Mouse (Mus musculus) T-helper 2 cell (primary cell): Measurements from ENCODE around the gene Sgms1.

ENCODE experiments used
- in situ Hi-C: fragments of 300-600 bp; cut with MboI, MseI; formaldehyde crosslinking; loops from one replicate; pipeline ENCODE4 v1.15.1; 2025; ENCODE audit warnings: high pct_unique_total_duplicates

The Sgms1 gene

DNA sequence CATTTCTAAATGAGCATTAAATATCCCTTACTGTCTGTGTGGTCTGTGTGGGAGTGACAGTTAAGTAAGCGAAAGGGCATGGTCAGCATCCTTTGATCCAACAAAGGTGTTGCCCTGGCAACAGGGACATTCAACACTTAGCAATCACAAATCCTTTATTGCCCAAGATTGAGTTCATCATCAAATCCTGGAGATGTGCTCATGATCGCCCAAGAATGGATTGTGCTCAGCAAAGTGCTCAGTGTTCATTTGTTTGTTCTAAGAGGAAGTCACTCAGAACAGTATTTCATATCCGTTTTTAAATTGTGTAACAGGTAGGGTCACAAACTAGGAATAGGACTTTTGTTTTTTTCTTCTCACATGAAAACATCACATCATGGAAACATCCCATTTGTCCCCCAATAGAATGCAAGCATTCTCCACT lies 165.8 kb downstream of the Sgms1 start:
- in situ Hi-C loops: no loop called here

DNA sequence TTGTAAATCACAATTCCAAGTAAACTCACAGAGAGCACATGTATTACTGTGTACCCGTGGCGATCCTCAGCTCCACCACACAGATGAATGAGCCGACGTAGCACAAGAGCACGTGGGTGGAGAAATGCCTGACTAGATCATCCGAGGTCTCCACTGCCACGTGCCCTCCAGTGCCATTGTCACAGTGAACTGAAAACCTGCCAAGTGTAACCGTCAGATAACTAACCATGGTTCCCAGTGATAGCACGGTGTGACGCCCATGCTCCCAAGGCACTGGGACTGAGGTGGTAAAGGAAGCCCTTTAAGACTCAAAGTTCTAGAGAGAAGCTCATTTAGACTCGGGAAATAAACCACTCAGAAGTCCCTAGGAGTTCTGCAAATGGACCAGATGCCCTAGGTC lies 167.4 kb downstream of the Sgms1 start:
- in situ Hi-C loops: no loop called here

DNA sequence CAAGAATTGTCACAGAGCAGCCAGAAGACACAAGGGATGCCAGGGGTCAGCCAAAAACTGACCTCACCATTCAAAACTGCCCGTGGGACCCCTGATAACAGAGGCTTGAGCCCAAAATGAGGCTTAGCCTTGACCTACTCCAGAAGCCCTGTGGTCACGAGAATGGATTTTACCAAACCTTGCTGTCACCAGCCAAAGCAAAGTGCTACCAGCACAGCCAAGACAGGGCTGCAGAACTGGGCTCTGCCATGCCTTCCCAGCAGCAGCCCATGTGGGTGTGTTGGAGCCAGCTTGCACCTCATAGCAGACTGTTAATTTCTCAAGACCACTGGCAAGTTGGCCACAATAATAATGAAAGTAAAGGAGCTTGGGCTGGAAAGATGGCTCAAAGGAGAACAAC lies 168.5 kb downstream of the Sgms1 start:
- in situ Hi-C loops: no loop called here

DNA sequence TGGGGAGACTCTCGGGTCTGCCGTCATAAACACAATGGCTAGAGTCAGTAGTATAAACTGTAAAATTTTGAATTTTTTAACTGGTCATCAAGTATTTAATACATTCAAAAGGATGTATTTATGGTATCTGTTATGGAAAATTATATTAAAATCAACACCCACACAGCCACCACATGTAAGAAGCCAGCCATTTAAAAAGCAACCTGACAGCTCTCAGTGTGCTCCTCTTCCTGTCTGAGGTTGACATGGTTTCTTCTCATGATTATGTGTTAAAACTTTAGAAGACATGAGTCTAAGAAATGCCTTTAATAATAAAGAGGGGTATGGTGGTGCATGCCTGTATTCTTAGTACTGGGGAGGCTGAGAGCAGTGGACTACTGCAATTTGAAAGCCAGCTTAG lies 172.8 kb downstream of the Sgms1 start:
- in situ Hi-C loops: loop anchor here (5.0 kb wide), 1 partner anchor 59 kb away; no protein-coding TSS in a partner anchor

DNA sequence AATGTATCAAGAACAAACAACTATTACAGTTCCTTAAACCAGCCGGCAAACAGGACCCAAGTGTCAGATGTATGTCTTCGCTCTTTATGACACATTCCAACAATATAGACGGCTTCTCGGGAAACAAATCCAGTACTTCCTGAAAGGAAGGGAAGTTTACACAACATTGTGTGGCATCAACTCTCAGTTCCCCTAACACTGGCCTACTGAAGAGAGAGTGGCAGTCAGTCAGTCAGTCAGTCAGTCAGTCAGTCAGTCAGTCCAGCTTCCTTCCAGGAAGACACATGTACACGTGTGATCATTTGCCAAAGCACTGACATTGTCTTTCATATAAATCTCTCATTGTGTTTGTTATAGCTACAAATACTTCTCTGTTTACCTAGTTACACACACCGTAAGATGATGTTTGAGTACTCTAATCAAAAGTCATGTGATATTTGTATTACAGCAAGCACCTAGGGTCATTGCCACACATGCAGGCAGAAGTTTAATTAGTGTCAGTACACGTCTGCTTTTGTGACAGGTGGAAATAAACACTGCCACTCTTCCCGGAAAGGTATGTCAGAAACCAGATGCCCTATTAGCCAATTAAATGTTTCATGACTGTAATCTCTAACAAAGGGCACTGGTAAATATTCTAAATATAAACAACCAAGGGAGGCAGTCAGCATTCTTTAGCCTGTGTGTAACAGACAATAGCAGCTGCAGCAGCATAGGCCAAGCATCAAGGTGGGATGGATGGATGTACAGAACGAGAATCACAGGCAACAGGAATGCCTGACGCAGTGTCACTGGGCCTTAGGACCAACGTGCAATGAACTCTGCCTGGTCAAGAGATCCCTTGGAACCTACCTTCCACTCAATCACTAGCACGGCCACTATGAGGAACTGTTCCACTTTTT lies 174.4 kb downstream of the Sgms1 start:
- in situ Hi-C loops: loop anchor here (5.0 kb wide), 2 partner anchors 47 to 58 kb away; no protein-coding TSS in a partner anchor

DNA sequence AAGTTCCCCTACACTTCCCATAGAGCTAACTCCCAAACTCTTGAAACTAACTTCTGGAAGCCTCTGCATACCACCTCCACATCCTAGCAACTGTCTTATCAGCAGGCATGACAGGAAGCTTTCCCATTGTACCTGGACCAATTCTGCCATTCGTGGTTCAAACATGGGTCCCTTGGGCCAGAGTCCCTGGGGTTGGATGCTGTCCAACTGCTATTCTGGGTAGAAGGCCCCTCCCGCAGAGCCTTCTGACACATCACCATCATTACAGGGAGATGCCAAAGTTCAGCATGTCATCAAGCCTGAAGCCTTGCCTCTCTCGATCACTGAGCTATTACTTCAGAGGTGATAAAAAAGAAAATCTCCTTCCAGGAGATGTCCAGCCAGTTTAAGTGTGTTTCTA lies 175.9 kb downstream of the Sgms1 start:
- in situ Hi-C loops: loop anchor here (5.0 kb wide), 1 partner anchor 49 kb away; no protein-coding TSS in a partner anchor

DNA sequence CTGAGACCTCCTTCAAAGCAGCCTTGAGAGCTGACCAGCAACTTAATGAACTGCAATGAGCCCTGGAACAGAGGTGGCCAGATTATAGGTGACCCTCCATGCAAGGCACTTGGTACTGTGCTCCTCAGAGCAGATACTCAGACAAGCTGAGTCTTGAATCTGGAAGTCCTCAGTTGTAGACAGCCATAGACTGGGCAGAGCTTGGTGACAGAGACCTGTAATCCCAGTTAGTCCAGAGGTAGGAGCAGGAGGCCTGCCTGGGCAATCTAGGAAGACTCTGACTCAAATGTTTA lies 178.3 kb downstream of the Sgms1 start:
- in situ Hi-C loops: loop anchor here (5.0 kb wide), 1 partner anchor 51 kb away; no protein-coding TSS in a partner anchor

DNA sequence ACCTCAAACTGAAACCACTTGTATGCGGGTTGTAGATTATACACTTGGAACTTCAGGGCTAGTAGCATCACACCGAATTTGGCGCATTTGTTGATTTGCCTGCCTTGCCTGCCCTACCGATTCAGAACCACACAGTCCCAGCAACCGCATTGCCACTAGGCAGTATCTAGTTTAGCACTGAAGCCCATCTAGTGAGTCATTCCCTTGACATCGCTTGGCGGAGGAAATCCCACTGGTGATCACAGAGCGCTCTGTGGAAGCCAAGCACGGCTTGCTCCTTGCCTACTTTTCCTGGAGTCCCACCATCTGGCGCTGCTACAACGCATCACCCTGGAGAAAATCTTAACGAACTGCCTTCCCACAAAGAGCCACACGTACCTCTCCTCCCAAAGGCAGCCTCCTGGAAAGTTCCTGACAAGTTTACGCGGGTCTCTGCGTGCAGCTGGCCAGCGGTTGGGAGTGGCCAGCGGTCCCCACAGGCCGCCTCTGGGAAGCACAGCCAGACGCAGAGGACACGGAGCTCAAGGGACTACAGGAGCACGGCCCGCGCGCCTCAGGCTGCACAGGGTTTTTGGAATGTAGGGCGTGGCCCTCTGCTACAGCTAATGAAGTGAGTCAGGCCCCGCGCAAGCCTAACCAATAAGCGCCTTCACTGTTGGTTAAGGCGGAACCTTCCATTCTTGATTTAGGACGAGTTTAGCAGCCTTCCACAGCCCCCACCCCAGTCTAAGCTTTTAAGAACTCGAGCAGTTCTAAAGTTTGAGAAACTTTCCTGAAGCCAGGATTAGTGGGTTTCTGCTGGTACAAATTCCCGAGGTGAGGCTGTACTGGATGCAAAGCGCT lies 178.8 kb downstream of the Sgms1 start:
- in situ Hi-C loops: loop anchor here (5.0 kb wide), 1 partner anchor 52 kb away; no protein-coding TSS in a partner anchor

DNA sequence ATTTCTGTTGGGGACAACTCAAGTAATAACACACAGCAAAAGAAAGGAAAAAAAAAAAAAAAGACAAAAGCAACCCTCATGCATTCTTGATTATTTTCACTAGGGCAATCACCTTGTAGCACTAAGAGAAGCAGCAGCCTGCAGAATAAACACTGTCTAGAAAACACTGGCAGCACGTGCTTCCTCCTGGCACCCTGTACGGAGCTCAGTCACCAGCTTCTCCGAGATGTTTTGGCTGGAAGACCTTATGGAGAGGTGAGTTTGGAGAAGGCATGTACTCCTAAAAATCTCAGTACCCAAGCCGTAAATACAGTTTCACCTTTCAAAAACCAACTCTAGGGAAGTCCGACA lies 179.4 kb downstream of the Sgms1 start:
- in situ Hi-C loops: loop anchor here (5.0 kb wide), 1 partner anchor 52 kb away; no protein-coding TSS in a partner anchor

DNA sequence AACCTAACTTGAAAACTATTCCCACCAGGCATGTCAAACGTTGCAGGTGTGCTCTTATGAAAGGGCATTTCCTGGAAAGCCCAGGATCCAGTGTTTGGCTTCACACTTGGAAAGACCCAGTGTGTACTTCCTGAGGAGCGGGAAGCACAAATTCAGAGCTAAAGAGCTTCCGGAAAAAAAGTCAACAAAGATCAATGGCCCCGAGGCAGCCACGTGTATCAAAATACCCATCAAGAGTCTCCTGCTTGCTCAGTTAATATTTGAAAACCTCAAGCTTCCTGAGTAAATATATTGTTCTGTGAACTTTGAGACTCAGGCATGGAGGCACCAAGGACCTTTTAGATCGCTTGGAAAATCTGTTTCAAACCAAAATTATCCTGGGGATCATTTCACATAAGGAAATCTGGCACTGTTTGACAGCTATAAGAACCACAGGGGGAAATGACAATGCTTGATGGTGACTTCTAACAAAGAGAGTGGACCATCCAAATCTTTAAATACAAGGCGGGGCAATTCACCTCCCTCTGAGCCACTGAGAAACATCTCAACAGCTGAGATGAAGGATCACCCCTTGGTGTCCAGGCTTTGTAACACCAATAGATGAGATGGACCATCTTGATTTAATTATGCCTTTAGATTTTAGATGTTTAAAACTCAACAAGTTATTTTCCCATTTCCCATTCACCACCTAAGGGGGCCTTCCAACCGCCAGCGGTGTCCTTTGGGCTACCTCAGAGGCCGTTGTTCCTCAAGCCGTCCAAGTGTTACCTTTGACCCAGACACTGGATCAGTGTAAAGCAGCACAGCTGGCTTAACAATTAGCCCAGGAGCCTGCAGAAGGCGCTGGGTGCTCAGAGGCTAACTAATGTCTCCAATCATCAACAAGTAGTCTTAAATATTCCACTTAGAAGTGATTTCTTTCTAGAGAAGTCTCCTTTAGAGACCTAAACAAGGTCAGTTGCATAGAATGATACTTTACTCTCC lies 187.1 kb downstream of the Sgms1 start:
- in situ Hi-C loops: no loop called here

DNA sequence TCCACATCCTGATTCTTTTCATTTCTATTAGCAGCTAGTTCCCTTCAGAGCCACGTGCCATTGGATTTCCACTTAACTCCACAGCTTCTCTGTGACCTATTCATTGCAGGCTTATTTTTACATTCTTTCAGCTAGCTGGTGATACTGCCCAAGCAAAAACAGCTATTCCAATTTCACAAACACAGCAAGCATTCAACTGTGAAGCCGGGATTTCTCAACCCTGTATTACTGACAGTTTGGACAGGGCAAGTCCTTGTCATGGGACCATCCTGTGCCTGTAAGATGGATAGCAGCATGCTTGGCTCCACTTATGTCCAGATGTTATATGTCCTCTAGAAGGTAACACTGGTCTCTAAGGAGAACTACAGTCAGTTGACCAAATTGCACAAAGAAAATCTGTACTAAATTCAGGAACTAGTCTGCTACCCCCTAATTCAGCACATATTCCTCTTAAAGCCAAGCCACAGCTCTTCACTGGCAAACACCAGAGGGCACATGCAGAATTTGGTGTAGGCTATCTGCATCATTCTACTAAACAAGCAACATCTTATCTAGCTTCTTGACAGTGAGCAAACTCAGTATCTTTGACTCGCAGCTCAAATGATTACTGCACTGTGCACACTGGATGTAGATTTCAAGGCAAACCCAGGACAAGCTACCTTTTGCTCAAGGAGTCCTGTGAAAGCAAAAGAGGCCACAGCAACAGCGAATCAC lies 189.5 kb downstream of the Sgms1 start:
- in situ Hi-C loops: no loop called here

DNA sequence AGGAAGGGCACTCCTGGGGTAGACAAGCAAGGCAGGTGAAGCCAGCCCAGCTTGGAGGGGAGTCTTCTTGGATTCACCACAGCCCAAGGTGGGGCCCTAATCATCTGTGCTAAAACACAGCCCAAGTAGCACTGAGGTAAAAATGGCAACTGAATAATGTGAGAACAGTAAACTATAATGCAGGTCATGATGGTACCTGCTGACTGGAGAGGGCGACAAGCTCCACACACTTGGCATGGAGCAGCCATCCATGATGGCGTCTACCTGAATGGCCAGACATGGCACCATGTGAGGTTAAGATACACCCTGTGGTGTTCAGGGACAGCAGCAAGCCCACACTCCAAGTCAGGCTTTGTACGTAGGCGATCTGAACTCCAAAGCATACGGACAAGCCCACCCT lies 190.4 kb downstream of the Sgms1 start:
- in situ Hi-C loops: no loop called here

DNA sequence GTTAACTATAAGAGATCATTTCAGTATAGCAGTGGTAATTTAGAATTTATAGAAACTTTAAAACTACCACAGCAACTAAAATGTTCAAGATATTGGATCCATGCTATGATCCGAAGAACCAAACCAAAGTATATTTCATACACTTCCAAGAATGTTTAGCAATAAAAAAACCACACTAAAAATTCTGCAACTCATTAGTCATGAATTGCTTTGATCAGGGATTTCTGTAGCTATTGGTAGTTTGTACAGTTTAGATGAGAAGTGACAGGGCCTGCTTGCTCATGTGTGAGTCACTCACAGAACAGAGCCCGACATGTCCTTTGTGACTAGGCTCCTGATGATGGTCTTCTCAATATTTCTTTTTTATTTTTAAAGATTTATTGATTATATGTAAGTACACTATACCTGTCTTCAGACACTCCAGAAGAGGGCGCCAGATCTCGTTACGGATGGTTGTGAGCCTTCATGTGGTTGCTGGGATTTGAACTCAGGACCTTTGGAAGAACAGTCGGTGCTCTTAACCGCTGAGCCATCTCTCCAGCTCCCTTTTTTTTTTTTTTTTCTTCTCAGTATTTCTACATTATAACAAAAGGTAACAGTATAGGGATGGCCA lies 190.9 kb downstream of the Sgms1 start:
- in situ Hi-C loops: no loop called here

DNA sequence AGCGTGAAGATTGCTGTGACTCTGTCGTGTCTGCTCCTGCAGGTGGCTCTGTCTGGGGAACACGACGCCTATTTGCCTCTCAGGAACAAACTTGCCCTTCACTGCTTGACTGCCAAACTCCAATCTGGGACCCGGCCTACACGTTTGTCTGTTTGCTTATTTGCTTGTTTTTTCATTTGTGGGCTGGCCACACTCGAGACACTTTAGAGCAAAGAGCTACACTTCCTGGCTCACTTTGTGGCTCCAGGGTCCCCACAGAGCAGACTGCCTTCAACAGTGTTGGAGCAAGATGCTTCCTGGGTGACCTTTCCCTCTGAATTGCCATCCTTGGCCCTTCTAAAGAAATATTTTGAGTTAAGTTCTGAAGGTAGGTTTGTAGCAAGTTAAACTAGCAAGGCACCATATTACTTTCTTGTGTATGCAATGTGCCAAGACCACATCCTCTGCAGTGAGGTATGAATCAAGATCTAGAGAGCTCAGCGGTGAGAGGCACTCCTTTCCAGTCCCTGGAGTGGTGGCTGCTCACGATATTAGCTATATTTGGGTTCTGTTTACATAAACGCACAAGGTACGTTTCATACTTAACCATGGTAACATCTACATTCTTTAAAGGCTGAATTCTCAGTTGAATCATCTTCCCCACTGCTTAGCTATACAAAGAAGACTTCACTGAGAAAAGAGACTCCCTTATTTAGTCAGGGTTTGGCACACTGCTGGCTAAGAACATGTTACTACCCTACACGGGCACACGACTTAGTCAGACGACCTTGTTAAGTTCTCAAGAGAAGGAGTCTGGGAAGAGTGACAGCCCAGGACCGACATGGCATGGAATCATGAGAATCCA lies 192.3 kb downstream of the Sgms1 start:
- in situ Hi-C loops: no loop called here

DNA sequence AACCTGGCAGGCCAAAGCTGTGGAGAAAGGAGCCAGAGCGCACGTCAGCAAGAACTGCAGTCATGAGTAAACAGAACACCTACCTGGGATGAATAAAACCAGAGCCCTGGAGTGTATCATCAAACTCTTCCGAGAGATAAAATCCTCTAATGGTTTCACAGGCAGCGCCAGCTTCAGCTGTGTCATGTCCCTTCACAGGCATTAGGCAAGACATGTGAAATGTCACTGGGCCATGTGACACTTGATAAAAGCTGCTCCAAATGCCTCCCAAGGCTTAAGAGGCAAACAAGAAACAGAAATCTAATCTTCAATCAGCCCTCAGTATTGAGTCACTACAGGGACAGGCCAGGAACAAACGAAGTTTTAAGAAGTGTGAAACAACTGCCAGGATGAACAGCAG lies 193.3 kb downstream of the Sgms1 start:
- in situ Hi-C loops: no loop called here

DNA sequence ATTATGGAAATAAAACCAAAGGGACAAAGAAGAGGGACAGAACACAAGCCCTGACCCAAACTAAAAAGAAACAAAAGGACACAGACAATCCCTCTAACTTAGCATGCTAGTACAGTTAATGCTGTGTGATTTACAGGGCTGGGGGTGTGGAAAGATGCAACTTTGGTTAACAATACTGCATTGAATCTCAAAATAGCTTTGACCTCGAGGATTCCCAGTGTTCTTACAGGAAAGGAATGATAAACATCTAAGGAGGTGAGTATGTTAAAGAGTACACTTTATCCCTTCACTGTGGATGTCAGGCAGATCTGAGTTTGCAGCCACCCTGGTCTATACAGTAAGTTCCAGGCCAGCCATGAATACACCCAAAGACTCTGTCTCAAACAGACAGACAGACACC lies 194.7 kb downstream of the Sgms1 start:
- in situ Hi-C loops: no loop called here

DNA sequence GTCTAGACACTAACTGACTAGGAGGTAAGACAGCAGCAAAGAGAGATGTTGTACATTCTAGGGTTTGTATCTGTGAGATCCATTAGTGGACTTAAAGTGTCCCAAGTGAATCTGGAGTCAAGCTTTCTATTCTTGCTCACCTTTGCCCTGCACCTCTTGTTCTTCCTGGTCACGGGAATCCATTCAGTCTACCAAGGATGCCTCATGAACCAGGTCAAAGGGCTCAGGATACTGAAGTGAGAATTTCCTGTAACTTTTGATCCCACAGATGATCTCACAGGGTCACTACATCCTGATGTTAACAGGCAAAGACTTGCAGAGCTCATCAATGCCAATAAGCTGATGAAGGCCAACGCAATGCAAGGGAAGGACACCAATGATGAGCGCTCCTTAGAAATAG lies 195.4 kb downstream of the Sgms1 start:
- in situ Hi-C loops: no loop called here

DNA sequence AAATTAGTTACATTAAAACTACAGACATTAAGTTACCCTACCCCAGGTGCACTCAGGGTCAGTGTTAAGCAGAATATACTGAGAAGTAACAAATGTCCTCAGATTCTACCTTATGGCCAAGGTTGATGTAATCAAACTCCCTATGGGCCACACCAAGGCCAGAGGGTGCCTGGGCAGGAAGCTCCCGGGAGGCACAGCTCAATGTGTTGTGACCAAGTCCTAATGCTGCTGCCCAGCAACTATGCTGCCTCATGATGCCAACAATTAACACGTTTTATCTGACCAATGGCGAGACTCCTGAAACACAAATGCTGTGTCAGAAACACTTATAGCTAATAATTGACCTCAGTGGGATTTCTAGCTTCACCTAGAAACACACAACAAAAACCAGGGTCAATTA lies 197.9 kb downstream of the Sgms1 start:
- in situ Hi-C loops: no loop called here

DNA sequence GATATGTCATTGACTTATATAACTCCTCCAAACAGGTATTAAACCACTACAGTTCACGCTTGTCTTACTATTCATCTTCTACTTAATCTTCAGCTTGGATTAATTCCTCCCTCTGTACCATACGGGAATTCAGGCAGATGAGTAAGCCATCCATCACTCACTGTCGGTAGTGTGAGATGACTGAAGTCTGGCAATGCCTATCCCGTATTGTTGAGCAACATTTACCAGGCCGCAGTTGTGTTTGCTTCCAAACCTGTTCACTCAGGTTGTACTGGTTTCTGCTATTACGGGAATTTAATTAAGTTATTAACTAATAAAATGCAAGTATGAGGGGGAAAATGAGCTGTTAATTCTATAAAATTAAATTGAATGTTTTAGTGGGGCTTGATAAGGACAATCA lies 199.6 kb downstream of the Sgms1 start:
- in situ Hi-C loops: no loop called here
